Mouse (Mus musculus) kidney, postnatal 4 days (tissue): ENCODE measurements around the gene Pigf.

Experiments
- DNase-seq, 2 experiments: peaks; one replicate each; pipeline ENCODE4 v3.0.0; 2021; ENCODE audit warnings: mixed read lengths in 2 of 2

The Pigf gene

GRCm38 (mm10) chr17:86967048-86967447, 58.2 kb downstream of the Pigf start:
- DNase-seq: no peak

- DNase-seq: no peak
Observed at GRCm38 (mm10) chr17:86966040-86966439, 59.2 kb downstream of the Pigf start.

- DNase-seq: no peak
Observed at GRCm38 (mm10) chr17:86965121-86965520, 60.1 kb downstream of the Pigf start.

GRCm38 (mm10) chr17:86964502-86964901, 60.7 kb downstream of the Pigf start:
- peak; percentile 78 to 88 for DNase-seq

GRCm38 (mm10) chr17:86964041-86964440, 61.2 kb downstream of the Pigf start:
- DNase-seq: peak in 1 of 2 experiments; percentile 40

GRCm38 (mm10) chr17:86963586-86963902, 61.7 kb downstream of the Pigf start:
- peak; percentile 43 to 68 for DNase-seq

- peak; percentile 92 to 95 for DNase-seq
Observed at GRCm38 (mm10) chr17:86962894-86963585, 62.2 kb downstream of the Pigf start, which contains the start of gene Rhoq. Rhoq (plus strand) TSS chr17:86963082.

- DNase-seq: peak; percentile 91 to 94
Observed at GRCm38 (mm10) chr17:86962297-86962893, 62.8 kb downstream of the Pigf start.

GRCm38 (mm10) chr17:86961301-86961841, 63.8 kb downstream of the Pigf start:
- peak in 1 of 2 experiments; percentile 53 for DNase-seq

GRCm38 (mm10) chr17:86957968-86958367, 67.2 kb downstream of the Pigf start:
- DNase-seq: no peak

- no peak for DNase-seq
Observed at GRCm38 (mm10) chr17:86957239-86957638, 68.0 kb downstream of the Pigf start.

- DNase-seq: no peak
Observed at GRCm38 (mm10) chr17:86948801-86949200, 76.4 kb downstream of the Pigf start.

- DNase-seq: peak in 1 of 2 experiments; percentile 19
Observed at GRCm38 (mm10) chr17:86947840-86948796, 77.1 kb downstream of the Pigf start, which contains the start of gene Atp6v1e2. Atp6v1e2 (minus strand) TSS chr17:86947897.
